Mouse (Mus musculus): ENCODE measurements around the gene Usp30. TPM values are rescaled to one million over a fixed set of nuclear protein-coding genes. Genes with fewer than 3 reads are reported as not detected.

Gene Usp30
- polyA plus RNA-seq, 1 experiment, result 11.2 TPM

- H3K27me3 ChIP-seq (ENCODE audit: control insufficient read depth, insufficient read depth, insufficient read length), result peaks cover 10% of the 10 kb centered on the region
- H3K4me3 ChIP-seq (ENCODE audit: insufficient read depth, poor library complexity, severe bottlenecking), result no peak overlapping the region
- TF ChIP-seq MYOD1 (IDR thresholded peaks at IDR 0.05; ENCODE audit: control insufficient read depth, insufficient read length, low read depth) (no peak), FOSL1 (IDR thresholded peaks at IDR 0.05; ENCODE audit: insufficient read depth, low read length, poor library complexity, severe bottlenecking) (no peak), MAX (IDR thresholded peaks at IDR 0.05) (no peak), CTCF (IDR thresholded peaks at IDR 0.05; ENCODE audit: control insufficient read depth, insufficient read depth, insufficient read length) (no peak), CEBPB (IDR thresholded peaks at IDR 0.05; ENCODE audit: low read depth) (no peak), USF1 (IDR thresholded peaks at IDR 0.05; ENCODE audit: low read depth) (no peak), MYOG (IDR thresholded peaks at IDR 0.05; ENCODE audit: control insufficient read depth, extremely low read depth, insufficient read length) (no peak)
- no peak overlapping the region for H3ac ChIP-seq (ENCODE audit: control insufficient read depth, insufficient read length, low read depth)
- no peaks in the 10 kb centered on the region for H3K36me3 ChIP-seq (ENCODE audit: control insufficient read depth, insufficient read depth)
- no peaks in the 10 kb centered on the region for H3K79me2 ChIP-seq (ENCODE audit: control insufficient read depth, insufficient read depth)
- no peaks in the 10 kb centered on the region for H3K79me3 ChIP-seq (ENCODE audit: low read depth)
These were observed 16.4 kb upstream of the Usp30 start for GRCm38 (mm10) chr5:114048731-114049308.

DNA sequence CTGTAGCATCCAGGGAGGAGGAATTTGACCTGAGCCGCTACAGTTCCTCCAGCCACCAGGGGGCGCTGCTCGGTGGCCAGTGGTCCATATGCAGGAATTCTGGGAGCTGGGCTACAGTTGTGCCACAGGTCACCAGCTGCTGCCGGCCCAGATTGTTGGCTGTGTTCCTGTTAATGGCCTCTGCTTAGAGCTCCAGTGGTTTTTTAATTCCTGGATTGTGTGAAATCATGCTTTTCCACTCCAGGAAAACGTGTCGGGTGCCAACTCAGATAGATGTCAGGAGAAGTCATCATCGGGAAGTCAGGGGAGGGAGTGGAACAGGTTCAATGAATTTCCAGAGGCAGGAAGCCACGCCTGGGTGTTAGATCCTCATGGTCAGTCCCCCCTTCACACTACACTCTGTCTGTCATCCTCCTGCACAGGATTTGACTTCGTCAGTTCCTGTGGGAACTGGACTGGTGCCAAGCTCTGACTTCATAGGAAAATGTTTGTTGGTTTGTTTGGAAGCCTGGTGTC, 13.0 kb upstream of the Usp30 start:
- H3K27me3 ChIP-seq (ENCODE audit: control insufficient read depth, insufficient read depth, insufficient read length), result peaks cover 21% of the 10 kb centered on the region
- H3K79me3 ChIP-seq (ENCODE audit: low read depth), result no peaks in the 10 kb centered on the region
- no peak overlapping the region for H3K4me3 ChIP-seq (ENCODE audit: insufficient read depth, poor library complexity, severe bottlenecking)
- no peaks in the 10 kb centered on the region for H3K79me2 ChIP-seq (ENCODE audit: control insufficient read depth, insufficient read depth)
- no peaks in the 10 kb centered on the region for H3K36me3 ChIP-seq (ENCODE audit: control insufficient read depth, insufficient read depth)
- TF ChIP-seq FOSL1 (IDR thresholded peaks at IDR 0.05; ENCODE audit: insufficient read depth, low read length, poor library complexity, severe bottlenecking) (no peak), CTCF (IDR thresholded peaks at IDR 0.05; ENCODE audit: control insufficient read depth, insufficient read depth, insufficient read length) (peak; percentile 74), MYOG (IDR thresholded peaks at IDR 0.05; ENCODE audit: control insufficient read depth, extremely low read depth, insufficient read length) (no peak), MAX (IDR thresholded peaks at IDR 0.05) (no peak), CEBPB (IDR thresholded peaks at IDR 0.05; ENCODE audit: low read depth) (no peak), USF1 (IDR thresholded peaks at IDR 0.05; ENCODE audit: low read depth) (no peak), MYOD1 (IDR thresholded peaks at IDR 0.05; ENCODE audit: control insufficient read depth, insufficient read length, low read depth) (no peak)
- H3ac ChIP-seq (ENCODE audit: control insufficient read depth, insufficient read length, low read depth), result no peak overlapping the region

GRCm38 (mm10) chr5:114057129-114057731, 8.0 kb upstream of the Usp30 start:
- Histone ChIP-seq H3K27me3 (ENCODE audit: control insufficient read depth, insufficient read depth, insufficient read length) (peaks cover 15% of the 10 kb centered on the region), H3K36me3 (ENCODE audit: control insufficient read depth, insufficient read depth) (no peaks in the 10 kb centered on the region), H3K4me3 (ENCODE audit: insufficient read depth, poor library complexity, severe bottlenecking) (no peak overlapping the region), H3K79me2 (ENCODE audit: control insufficient read depth, insufficient read depth) (no peaks in the 10 kb centered on the region), H3K79me3 (ENCODE audit: low read depth) (no peaks in the 10 kb centered on the region), H3ac (ENCODE audit: control insufficient read depth, insufficient read length, low read depth) (no peak overlapping the region)
- TF ChIP-seq CEBPB (IDR thresholded peaks at IDR 0.05; ENCODE audit: low read depth) (no peak), MAX (IDR thresholded peaks at IDR 0.05) (no peak), CTCF (IDR thresholded peaks at IDR 0.05; ENCODE audit: control insufficient read depth, insufficient read depth, insufficient read length) (no peak), FOSL1 (IDR thresholded peaks at IDR 0.05; ENCODE audit: insufficient read depth, low read length, poor library complexity, severe bottlenecking) (no peak), MYOD1 (IDR thresholded peaks at IDR 0.05; ENCODE audit: control insufficient read depth, insufficient read length, low read depth) (no peak), MYOG (IDR thresholded peaks at IDR 0.05; ENCODE audit: control insufficient read depth, extremely low read depth, insufficient read length) (no peak), USF1 (IDR thresholded peaks at IDR 0.05; ENCODE audit: low read depth) (no peak)

DNA sequence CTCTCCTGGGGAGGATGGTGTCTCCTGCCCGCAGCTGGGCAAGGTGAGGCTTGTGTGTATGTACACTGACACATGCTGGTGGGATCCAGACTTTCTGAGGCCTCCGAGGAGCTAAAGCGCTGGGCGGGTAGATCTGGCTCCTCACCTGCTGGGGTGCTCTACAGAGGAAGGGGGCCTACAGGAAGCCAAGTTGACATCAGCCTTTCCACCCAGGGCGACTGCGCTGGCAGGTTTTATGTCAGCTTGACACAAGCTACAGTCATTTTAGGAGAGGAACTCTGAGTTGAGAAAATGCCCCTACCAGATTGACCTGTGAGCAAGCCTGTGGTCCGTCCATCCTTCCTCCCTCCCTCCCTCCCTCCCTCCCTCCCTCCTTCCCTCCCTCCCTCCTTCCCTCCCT, 3.6 kb upstream of the Usp30 start:
- Histone ChIP-seq H3K4me3 (ENCODE audit: insufficient read depth, poor library complexity, severe bottlenecking) (no peak overlapping the region), H3K79me3 (ENCODE audit: low read depth) (no peaks in the 10 kb centered on the region), H3K36me3 (ENCODE audit: control insufficient read depth, insufficient read depth) (no peaks in the 10 kb centered on the region), H3K79me2 (ENCODE audit: control insufficient read depth, insufficient read depth) (no peaks in the 10 kb centered on the region), H3ac (ENCODE audit: control insufficient read depth, insufficient read length, low read depth) (no peak overlapping the region), H3K27me3 (ENCODE audit: control insufficient read depth, insufficient read depth, insufficient read length) (peaks cover 28% of the 10 kb centered on the region)
- TF ChIP-seq MAX (IDR thresholded peaks at IDR 0.05) (no peak), MYOD1 (IDR thresholded peaks at IDR 0.05; ENCODE audit: control insufficient read depth, insufficient read length, low read depth) (no peak), MYOG (IDR thresholded peaks at IDR 0.05; ENCODE audit: control insufficient read depth, extremely low read depth, insufficient read length) (no peak), CEBPB (IDR thresholded peaks at IDR 0.05; ENCODE audit: low read depth) (no peak), FOSL1 (IDR thresholded peaks at IDR 0.05; ENCODE audit: insufficient read depth, low read length, poor library complexity, severe bottlenecking) (no peak), USF1 (IDR thresholded peaks at IDR 0.05; ENCODE audit: low read depth) (no peak), CTCF (IDR thresholded peaks at IDR 0.05; ENCODE audit: control insufficient read depth, insufficient read depth, insufficient read length) (no peak)

GRCm38 (mm10) chr5:114063958-114064357, 1.3 kb upstream of the Usp30 start:
- no peaks in the 10 kb centered on the region for H3K79me2 ChIP-seq (ENCODE audit: control insufficient read depth, insufficient read depth)
- H3ac ChIP-seq (ENCODE audit: control insufficient read depth, insufficient read length, low read depth), result no peak overlapping the region
- H3K79me3 ChIP-seq (ENCODE audit: low read depth), result no peaks in the 10 kb centered on the region
- H3K36me3 ChIP-seq (ENCODE audit: control insufficient read depth, insufficient read depth), result no peaks in the 10 kb centered on the region
- TF ChIP-seq MYOD1 (IDR thresholded peaks at IDR 0.05; ENCODE audit: control insufficient read depth, insufficient read length, low read depth) (no peak), MYOG (IDR thresholded peaks at IDR 0.05; ENCODE audit: control insufficient read depth, extremely low read depth, insufficient read length) (no peak), CTCF (IDR thresholded peaks at IDR 0.05; ENCODE audit: control insufficient read depth, insufficient read depth, insufficient read length) (no peak)
- no peak overlapping the region for H3K4me3 ChIP-seq (ENCODE audit: insufficient read depth, poor library complexity, severe bottlenecking)
- peaks cover 36% of the 10 kb centered on the region for H3K27me3 ChIP-seq (ENCODE audit: control insufficient read depth, insufficient read depth, insufficient read length)

All from C2C12 (cell line).